Mouse (Mus musculus) kidney, adult 8-10 months (tissue): Measurements from ENCODE around the gene Gm45837.

Experiments
- DNase-seq, 2 experiments: peaks; one replicate each; pipeline ENCODE4 v3.0.0; 2022

Gene Gm45837

DNA sequence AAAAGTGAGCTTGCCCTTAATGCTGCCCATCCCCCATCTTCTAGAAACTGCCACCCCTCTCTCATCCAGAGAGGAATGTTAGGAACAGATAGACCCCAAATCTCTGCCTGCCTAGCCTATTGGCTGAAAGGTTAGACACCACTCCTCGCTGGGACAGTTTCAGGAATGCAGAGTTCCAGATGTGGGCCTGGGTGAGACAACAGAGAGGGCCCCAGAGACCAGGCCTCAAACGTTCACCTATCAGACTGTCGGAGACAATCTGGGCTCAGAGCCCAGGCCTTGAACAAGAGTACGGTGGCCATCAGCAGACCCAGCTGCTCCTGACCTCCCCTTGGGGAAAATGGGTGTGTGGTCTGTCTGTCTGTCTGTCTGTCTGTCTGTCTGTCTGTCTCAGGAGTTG is 17.7 kb upstream of the Gm45837 start:
- no peak for DNase-seq

DNA sequence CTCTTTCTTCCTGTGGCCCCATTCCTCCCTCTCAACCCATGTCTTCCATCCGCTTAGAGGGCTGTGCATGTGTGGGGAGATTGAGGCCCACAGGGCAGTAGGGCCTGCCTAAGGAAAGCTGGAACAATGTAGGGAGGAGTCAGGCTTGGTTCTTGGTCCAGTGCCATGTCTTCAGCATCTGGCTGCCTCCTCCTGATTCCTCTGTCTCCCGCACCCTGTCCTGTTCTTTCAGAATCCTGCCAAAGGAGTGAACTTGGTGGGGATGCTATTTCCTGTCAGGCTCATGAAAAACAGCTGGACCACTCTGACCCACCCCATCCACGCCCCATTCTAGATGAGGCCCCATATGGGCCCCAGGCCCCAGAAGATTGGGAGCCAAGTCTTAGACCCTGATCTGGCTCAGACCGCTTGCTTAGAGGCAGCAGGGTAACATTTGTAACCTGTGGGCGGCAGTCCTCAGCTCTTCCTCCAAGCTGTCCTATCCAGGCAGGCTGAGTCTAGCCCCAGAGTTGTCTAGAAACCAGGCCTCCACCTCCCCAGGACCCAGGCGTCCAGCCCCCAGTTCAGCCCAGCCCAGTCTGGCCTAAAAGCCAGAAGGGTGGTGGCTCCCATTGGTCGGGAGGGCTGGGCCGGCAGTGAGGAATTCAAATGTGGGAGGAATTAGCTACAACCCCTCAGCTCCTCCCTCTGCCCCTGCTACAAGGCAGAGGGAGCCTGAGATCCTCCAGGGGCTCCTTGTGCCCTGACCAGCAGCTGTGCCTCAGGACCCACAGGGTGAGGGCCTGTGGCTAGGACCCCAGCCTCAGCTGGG is 16.8 kb upstream of the Gm45837 start:
- DNase-seq: peak in 1 of 2 experiments; percentile 43

DNA sequence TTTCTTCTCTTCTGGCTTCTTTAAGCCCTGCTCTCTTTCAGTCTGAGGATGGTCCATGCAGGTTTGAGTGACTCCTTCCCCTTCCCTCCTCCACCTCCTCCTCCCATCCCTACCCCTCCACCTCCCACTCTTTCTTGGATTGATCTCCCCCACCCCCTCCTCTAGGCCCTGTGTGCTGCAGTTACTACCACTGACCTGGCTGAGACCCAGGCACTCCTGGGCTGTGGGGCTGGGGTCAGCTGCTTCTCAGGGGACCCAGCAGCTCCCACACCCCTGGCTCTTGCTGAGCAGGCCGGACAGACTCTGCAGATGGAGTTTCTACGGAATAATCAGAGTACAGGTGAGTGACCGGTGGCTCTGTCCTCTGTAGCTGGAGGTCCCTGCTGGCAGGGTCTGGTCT is 16.1 kb upstream of the Gm45837 start:
- no peak for DNase-seq

DNA sequence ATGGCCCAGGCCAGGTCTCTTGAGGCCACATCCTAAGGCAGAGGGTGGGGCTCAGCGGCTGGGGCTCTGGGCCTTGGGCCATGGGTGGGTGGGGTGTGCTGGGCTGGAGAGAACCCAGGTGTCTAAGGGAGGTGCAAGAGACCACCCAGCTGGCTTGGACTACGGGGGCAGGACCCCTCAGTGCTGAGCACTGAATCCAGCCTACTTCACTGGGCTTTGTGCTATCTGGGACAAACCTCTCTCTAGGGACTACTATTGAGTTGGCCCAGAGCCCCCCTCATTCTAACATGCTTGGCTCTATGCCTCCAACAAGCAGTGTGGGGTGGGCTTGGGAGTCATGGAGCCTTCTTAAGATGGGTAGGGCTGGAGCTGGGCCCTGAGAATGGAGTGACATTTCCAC is 15.2 kb upstream of the Gm45837 start:
- no peak for DNase-seq

DNA sequence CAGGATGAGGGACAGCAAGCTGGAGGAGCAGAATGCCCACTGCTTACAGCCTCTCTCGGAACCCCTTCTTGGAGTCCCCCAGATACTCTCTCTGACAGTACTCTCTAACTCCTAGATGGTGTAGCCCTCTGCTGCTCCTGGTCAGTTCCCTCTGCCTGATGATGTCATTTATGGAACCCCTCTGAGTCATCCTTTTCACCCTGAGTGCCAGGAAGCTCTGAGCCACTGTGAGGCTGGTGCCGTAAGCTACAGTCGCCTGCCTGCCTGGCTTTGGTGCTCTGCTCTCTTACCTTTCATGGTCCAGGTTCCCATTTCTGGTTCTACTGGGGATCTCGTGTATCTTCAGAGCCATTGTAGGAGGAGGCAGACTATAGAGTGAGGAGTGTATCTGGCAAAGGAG is 13.5 kb upstream of the Gm45837 start:
- no peak for DNase-seq

DNA sequence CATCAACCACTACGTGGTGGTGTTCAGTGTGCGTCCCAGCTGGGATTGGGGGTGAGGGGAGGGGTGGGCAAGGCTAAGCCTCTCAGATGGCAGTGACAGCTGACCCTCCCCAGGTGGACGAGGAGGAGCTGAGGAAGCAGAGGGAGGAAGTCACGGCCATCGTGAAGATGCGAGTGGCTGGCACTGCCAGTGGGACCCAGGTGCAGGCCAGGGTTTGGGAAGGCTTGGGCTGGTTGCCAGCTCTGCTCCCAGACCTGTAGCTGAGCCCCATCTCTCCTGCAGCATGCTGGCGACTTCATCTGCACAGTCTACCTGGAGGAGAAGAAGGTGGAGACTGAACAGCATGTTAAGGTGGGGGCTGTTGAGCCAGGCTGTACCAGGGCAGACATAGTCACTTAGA is 9.2 kb upstream of the Gm45837 start:
- DNase-seq: no peak

DNA sequence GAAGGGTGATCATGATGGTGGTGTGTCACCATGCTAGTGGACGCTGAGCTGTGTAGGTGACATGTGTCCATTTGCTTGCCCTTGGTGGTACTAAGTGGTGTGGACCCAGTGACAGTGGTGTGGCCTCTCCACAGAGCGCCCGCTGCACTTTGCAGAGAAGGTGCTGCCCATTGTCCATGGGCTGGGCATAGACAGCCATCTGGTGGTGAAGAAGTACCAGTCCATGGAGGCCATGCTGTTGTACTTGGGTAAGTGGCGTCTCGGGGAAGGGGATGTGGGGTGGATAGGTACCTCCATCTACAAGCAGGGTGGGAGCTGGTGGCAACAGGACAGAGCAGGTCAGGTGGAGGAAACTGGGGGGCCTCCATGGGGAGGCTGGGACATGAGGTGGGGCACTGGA is 6.9 kb upstream of the Gm45837 start:
- no peak for DNase-seq

DNA sequence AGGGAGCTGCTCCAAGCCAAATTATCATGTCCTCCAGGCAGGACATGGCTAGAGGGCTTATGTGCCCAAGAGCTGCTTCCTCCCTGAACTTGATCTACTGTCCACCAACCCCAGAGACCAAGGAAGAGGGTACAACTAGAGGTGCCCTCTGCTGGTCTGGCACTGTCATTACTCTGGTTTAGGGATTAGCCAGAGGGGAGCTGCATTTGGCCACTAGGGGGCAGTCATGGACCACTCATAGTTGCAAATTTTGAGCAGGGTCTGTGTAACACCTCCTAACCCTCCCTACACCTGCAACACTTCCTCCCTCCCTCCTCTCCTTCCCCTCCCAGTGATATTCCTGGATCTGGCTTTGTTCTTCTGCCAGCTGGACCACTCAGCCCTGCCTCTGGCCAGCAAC is 2.1 kb downstream of the Gm45837 start:
- peak; percentile 60 to 83 for DNase-seq

DNA sequence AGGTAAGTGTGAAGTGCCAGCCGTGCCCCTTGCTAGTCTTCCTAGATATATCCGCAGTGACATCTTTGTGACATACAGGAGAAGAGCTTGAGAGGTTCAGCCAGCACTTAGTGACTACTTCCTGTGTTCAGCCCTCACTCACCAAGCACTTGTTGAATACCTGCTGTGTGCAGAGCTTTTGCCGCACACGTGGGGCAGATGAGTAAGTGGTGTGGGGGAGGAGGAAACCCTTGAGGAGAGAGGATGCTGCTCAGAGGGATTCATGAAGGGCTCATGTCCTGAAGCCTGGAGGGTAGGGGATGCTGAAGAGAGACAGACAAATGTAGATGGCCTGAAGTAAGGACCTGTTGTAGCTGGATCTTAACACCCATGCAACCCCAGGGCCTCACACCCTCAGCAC is 3.5 kb downstream of the Gm45837 start:
- no peak for DNase-seq

DNA sequence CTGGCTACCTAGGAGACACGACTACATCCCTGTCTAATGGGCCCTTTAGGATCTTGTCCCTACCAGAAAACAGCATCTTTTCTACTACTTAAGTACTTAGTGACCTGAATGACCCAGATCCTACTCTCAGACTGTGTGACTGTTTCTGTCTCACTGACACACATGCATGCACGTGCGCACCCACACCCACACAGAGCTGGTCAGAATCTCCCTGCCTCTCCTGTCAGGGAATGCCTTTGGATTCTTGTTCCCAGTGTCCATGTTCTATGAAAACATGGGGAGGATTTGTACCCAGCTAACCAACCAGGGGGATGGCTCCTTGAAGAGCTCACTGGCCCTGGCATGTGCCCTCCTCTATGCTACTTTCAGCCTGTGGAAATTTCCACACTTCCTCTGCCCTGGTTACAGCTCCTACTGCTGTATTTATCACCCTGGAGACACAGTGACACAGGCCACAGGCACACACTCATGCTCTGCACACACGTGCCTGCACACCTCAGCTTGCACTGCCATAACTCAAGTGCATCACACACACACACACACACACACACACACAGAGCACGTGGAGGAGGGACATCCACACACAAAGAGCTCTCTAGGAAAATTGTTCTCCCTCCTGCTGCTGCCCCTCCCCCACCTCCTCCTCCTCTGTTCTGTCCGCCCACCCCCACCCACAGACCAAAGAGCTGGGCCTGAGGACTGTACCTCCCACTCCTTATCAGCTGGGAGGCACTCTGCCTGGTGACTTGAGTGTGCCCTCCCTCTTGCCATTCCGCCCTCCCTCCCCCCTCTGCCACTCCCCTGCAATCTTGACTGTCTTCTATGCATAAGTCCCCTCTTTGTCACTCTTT is 4.2 kb downstream of the Gm45837 start:
- no peak for DNase-seq

DNA sequence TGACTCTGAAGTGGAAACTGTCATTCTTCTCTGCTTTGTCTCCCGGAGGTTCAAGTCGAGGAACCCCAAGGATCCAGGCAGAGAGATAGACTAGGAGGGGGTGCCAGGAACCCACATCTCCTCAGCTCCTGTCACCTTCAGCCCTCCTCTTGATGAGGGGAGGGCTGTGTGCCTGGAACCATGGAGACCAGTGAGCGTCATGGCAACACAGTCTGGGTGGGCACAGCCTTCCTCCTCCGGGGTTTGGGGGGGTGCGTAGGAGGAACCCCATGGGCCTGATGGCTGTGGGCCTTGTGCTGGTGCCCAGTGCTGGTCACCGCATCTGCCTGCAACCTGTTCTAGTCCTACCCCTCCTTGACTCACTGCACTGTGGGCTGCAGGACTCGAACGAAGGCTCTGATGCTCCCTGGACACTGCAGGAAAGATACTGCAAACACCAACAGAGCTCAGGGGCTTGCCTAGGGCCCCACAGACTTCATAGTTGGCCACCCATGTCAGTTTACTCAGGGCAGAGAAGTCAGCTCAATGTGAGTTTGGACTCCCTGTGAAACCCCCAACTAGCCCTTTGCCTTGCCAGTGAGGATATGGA is 4.9 kb downstream of the Gm45837 start:
- DNase-seq: no peak

DNA sequence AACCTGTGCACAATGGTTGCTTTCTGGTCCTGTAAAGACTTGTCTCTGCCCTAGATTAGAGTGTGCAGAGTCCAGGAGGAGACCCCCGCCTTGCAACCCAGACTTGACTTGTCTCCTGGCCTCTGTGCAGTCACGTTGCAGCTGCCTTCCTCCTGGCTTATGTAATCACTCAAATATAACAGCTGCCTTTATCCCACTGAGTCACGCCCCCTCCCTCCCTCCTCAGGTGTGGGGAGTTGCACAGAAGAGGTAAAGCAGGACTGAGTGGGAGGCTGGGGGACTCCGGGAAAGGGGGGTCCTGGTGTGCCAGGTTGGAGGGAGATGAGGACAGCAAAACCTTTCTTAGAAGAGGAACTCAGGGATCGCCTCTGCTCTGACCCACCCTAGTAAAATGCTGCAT is 5.7 kb downstream of the Gm45837 start:
- DNase-seq: no peak

DNA sequence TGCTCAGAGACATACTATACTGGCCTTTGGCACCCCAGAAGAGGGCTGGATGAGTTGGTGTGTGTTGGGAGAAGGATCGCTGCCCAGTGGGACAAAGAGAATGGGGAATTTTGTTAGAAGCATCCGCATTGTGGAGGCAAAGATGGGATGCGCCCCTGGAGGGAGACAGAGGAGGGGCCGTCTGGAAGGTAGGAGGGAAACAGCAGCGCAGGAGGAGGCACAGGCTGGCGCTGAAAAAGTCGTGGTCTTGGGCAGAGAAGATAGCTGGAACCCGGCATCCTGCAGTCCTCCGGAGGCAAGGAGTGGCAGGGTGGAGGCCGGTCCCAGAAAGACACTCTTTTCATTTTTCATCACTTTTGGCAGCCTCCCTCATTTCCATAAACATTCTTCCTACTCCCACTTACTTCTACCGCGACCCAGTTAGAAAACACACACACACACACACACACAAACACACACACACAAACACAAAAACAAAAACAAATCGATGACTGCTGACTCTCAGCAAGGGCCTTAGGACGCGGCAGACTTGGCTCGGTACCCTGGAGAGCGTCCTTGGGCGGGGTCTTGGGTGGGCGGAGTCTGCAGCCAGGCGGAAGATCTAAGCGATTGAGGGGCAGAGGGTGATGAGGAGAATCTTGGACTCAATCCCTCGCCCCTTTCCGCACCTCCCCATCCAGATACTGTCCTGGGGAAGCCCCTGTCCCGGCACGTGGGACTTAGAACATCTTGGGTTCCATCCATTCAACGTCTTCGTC is 8.5 kb downstream of the Gm45837 start:
- DNase-seq: no peak

DNA sequence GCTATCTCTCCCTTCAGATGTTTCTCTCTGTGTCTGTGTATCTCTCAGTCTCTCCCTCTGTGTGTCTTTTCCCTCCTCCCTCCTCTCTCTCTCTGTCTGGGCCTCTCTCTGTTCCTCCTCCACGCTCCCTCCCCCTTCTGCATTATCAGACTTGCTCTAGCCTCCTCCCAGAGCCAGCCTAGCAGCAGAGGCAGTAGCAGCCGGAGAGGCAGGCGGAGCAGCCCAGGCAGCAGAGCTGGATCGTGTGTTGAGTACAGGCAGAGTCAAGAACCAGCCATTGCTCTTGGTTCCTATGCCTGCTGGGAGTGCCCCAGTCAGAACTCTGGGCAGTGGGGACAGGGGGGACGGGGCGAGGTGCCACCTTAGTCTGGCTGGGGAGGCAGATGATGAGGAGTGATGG is 10.8 kb downstream of the Gm45837 start, which contains the start of gene Pde2a:
TSS of gene Pde2a (plus strand) at position 163 of the 400 bp plus-strand sequence.
- no peak for DNase-seq

DNA sequence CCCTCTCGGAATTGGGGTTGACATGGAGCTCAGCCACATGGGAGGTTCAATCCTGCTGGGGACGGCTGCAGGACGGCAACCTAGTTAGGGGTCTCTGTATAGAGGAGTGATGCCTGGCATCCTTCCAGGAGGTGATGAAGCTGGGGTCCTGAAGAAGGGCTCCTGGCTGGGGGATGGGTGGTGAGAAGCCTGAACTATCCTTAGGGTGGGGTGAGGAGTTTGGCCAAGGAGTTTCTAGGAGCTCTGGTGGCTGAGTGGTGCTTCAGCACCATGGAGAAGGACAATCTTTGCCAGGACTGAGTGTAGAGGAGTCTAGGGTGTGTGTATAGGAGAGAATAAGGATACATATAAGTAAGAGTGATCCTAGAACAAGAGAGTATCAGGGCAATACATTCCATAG is 11.4 kb downstream of the Gm45837 start:
- no peak for DNase-seq

DNA sequence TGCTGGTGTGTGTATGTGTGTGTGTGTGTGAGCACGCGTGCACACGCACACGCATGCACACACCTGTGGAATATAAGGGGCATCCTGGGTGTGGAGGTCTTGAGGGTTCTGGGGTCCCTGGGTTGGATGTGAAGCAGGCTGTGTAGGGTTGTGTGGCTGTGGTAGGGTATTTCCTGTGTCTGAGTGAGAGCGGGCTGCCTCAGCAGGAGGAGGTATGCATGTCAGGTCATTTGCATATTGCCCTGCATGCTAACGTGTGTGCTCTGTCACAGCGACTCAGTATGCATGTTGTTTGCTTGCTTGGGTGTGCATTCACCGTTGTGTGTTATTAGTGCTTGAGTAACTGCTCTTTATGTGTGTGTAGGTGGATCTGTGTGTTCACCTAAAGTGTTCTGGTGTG is 12.0 kb downstream of the Gm45837 start:
- no peak for DNase-seq

DNA sequence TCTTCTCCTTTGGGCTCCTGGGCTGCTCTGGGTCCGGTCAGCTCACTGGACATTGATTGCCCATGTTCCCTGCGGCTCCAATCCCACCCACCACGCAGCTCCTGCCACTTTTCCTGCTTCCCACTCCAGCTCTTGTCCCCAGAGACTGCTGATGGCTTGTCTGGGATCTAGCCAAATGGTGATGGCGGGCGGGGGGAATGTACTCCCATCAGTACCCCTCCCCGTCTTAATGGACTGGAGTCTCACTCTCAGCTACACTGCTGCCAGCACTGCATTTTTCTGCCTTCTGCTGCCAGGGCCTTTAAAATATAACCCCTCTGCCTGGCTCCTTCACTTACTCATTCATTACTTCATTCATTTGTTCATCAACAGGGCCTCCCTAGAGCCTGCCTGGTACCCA is 13.3 kb downstream of the Gm45837 start:
- no peak for DNase-seq

DNA sequence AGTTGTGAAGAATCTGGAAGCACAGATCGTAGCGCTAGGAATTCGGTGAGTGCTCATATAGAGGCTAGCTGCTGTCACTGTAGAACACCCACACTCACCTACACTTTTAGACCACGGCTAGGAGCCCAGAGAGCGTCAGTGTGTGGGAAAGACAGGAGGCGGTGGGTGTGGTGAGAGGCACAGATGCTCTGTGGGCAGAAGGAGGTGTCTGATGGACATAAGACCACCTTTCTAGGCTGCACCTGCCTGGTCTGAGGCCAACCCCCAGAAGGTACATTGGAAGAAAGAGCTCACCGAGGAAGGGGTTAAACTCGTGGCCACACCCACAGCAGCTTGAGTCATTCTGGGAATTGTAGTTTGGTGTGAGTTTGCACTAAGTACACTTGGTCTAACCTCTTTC is 16.0 kb downstream of the Gm45837 start:
- DNase-seq: no peak

DNA sequence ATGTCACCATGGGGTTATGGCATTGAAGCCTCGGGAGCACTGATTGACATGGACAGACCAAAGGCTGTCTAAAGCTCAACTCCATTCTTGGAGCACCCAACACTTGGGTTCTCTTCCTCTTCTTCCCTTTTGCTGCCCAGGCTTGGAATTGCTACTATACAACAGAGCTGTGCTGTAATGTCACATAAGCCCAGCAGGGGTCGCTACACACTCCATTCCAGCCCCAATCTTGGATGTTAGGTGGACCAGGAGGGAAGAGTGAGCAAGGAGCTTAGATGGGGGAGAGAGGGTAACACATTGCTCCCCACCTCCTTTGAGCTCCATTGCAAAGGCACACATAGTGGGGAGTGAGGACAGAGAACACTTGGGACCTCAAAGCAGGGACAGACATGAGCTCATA is 17.1 kb downstream of the Gm45837 start:
- no peak for DNase-seq

DNA sequence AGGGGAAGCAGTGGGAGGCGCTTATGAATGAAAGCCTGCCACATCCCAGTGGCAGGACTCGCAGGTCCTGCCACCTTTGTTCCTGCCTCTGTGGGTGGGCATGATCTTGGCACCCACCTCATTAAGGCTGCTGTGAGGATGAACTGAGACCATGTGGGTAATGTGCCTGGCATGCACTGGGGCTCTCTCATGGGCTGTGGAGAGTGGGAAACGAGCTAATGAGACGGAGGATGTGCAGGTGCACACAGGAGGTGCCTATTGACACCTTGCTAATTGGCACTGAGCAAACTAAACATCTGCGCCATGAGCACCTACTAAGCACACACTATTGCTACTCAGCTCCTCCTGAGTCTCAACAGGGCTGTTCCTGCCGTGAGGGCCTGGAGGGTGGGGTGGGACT is 24.4 kb downstream of the Gm45837 start:
- no peak for DNase-seq

DNA sequence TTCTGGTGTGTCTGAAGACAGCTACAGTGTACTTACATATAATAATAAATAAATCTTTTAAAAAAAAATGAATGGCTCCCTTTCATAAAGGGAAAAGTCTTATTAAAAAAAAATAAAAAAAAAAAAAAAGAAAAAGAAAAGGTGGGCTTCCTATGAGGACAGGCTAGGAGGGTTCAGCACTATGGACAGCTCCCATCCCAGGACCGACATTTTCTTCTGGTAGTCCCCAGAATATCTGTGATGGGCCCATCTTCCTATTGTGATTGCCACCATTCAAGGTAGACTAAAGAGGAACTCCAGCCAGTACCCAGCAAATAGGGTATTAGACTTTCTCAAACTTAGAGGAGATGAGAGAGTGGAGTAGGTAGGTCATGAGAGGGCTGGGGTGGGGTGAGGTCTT is 27.2 kb downstream of the Gm45837 start:
- no peak for DNase-seq

DNA sequence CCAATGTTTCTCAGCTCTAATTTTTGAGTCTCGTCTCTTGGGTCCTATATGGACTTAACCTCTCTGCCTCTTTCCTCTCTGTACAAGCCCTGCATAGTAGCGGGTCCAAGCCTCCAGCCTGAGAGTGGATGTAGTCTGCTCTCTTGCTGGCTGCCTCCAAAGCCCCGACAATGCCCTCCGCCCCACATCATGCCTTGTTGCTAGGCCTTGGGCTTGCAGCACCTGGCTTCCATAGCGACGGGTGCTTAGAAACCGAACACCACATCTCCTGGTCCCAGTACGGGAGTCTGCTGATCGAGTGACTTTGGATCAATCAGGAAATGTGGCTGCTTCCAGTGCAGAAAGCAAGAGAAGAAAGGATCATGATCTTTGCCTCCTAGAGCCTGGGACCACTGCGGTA is 32.4 kb downstream of the Gm45837 start:
- no peak for DNase-seq

DNA sequence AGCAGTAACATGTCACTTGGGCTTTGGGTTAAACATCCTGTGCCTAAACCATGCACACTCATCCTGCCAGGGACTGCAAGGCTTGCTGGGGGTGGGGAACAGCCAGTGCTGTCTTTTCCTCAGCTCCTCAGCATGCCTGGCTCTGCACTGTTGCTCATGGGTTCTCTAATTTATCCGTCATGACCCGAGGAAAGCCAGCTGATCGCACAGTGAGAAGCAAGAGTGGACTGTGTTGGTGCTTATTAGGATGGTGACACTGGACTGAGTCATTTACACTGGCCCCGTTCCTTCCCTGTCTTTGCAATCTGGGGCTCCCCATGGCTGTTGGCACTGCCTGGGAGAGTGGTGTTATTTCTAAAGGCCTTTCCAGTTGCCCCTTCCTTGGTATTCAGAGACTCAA is 33.5 kb downstream of the Gm45837 start:
- no peak for DNase-seq
